Mouse (Mus musculus) liver, embryonic 11.5 days (tissue): ENCODE results near the gene Traf2. TPM values are rescaled to one million over a fixed set of nuclear protein-coding genes. Genes with fewer than 3 reads are reported as not detected.

Experiments used
- ATAC-seq: fragments of 200-750 bp; cut with Nextera tagmentation; replicated peaks from 2 replicates; pipeline ENCODE4 v1.8.0; 2017; ENCODE audit warnings: moderate number of reproducible peaks, mild to moderate bottlenecking, moderate TSS enrichment, moderate library complexity; ENCODE audit not compliant: low FRiP score
- DNase-seq: peaks from one replicate; pipeline ENCODE4 v3.0.0-alpha.2; 2017; ENCODE audit warnings: low spot score
- H3K27ac ChIP-seq: fragments of 300-500 bp; sonication (generic); 2 replicates; pipeline ENCODE4 v1.5.1; 2014; ENCODE audit warnings: mild to moderate bottlenecking, low read depth, low read length, control low read depth
- H3K27me3 ChIP-seq: fragments of 300-500 bp; sonication (generic); replicated peaks from 2 replicates; pipeline ENCODE4 v1.6.1; 2014; ENCODE audit warnings: low read length, mixed read lengths; ENCODE audit not compliant: control insufficient read depth, insufficient read depth
- H3K36me3 ChIP-seq: fragments of 300-500 bp; sonication (generic); 2 replicates; pipeline ENCODE4 v1.6.1; 2014; ENCODE audit warnings: mild to moderate bottlenecking, low read length, moderate library complexity, mixed read lengths; ENCODE audit not compliant: control insufficient read depth, insufficient read depth
- H3K4me1 ChIP-seq: fragments of 300-500 bp; sonication (generic); replicated peaks from 2 replicates; pipeline ENCODE4 v1.6.1; 2014; ENCODE audit warnings: low read length, mixed read lengths; ENCODE audit not compliant: control insufficient read depth, insufficient read depth
- H3K4me2 ChIP-seq: fragments of 300-500 bp; sonication (generic); 2 replicates; pipeline ENCODE4 v1.6.1; 2014; ENCODE audit warnings: mild to moderate bottlenecking, control low read depth, moderate library complexity
- H3K4me3 ChIP-seq: fragments of 300-500 bp; sonication (generic); 2 replicates; pipeline ENCODE4 v1.5.1; 2014; ENCODE audit warnings: low read depth, low read length, control low read depth
- H3K9ac ChIP-seq: fragments of 300-500 bp; sonication (generic); 2 replicates; pipeline ENCODE4 v1.6.1; 2014; ENCODE audit warnings: low read depth, low read length, control low read depth
- H3K9me3 ChIP-seq: fragments of 300-500 bp; sonication (generic); 2 replicates; pipeline ENCODE4 v1.6.1; 2016; ENCODE audit warnings: low read length, inconsistent platforms, mixed read lengths; ENCODE audit not compliant: control insufficient read depth
- WGBS: fragments of 180-500 bp; shearing (Covaris S2); extraction: QIAGEN DNeasy Blood & Tissue Kit; methylation state at CpG from one replicate; pipeline ENCODE4 v1.1.7; 2014; 5-methylcytosine and 5-hydroxymethylcytosine counted together
- polyA plus RNA-seq: library from polyadenylated mRNA; unstranded; fragments of >200 nt; fragmentation: Nextera tagmentation; extraction: Ambion mirVana; gene quantifications from 2 replicates; pipeline ENCODE4 v1.2.1, GENCODE M21; 2014

Traf2 gene
- polyA plus RNA-seq, 1 experiment from 2014 or later = 28.0 TPM

GRCm38 (mm10) chr2:25479551-25480311 is 67.0 kb downstream of the Traf2 start:
- Histone ChIP-seq H3K36me3 (no peaks in the 10 kb centered on the region), H3K4me1 (no peaks in the 10 kb centered on the region), H3K27me3 (no peaks in the 10 kb centered on the region; the same call in 1 of the 2 replicates), H3K9me3 (no peaks in the 10 kb centered on the region), H3K4me3 (no peak overlapping the region), H3K9ac (no peak overlapping the region), H3K4me2 (no peak overlapping the region), H3K27ac (no peak overlapping the region)
- 61% methylated on average over 10 of the region's 10 CpGs for WGBS
- ATAC-seq (no peak), DNase-seq (no peak)

DNA sequence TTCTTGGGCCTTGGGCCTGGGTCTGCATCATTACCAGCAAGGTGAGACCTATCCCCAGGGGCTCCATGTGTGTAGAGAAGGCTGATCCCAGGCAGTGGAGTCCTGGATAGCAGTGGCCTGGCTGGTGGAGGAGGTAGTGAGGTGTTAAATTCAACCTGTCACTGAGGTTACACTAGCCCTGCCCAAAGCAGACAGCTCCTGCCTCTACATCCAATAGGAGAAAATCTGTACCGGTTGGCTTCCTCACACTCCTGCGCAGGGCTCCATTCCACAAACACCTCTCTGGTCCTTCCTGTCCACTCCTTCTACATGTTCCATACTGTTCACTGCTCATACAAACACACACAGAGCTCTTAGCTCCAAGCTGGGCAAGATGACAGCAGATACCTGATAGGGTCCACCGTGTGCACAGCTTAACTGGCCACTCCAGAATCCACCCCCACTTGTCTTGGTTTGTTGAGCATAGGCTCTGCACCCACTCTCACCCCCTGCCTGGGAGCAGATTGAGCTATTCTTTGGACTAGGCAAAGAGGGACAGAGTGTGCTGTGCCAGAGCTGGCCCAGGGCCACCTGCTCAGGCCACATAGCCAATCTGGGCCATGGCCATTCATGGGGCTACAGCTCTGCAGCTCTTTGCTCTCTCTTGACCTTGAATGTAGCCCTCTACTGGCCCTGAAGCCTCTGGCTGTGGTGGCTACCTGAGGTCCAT is 68.6 kb downstream of the Traf2 start:
- no peak for ATAC-seq
- H3K4me3 ChIP-seq = no peak overlapping the region
- H3K9ac ChIP-seq = no peak overlapping the region
- H3K4me1 ChIP-seq = no peaks in the 10 kb centered on the region
- H3K36me3 ChIP-seq = no peaks in the 10 kb centered on the region
- no peak for DNase-seq
- 85% methylated on average over 3 of the region's 3 CpGs for WGBS
- H3K27me3 ChIP-seq = no peaks in the 10 kb centered on the region; the same call in 1 of the 2 replicates
- H3K4me2 ChIP-seq = no peak overlapping the region
- H3K27ac ChIP-seq = no peak overlapping the region
- H3K9me3 ChIP-seq = no peaks in the 10 kb centered on the region

GRCm38 (mm10) chr2:25477541-25477940 is 69.2 kb downstream of the Traf2 start:
- H3K9me3 ChIP-seq = no peaks in the 10 kb centered on the region
- H3K9ac ChIP-seq = no peak overlapping the region
- ATAC-seq (no peak), DNase-seq (no peak)
- no peaks in the 10 kb centered on the region for H3K36me3 ChIP-seq
- H3K4me1 ChIP-seq = no peaks in the 10 kb centered on the region
- 82% methylated on average over 8 of the region's 8 CpGs for WGBS
- no peak overlapping the region for H3K4me2 ChIP-seq
- H3K4me3 ChIP-seq = no peak overlapping the region
- H3K27ac ChIP-seq = no peak overlapping the region
- H3K27me3 ChIP-seq = no peaks in the 10 kb centered on the region; the same call in 1 of the 2 replicates

DNA sequence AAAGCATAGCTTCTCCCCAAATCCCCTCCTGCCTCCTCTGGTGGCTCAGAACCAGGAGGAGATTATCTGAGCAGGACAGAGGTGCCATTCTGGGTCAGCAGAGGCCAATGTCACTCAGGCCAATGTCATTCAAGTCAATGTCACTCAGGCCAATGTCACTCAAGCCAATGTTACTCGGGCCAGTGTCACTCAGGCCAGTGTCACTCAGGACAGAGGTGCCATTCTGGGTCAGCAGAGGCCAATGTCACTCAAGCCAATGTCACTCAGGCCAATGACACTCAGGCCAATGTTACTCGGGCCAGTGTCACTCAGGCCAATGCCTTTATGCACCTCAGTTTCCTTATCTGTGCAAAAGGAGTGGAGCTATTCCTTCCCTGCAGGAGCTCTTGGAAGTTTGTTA is 74.2 kb downstream of the Traf2 start:
- H3K27me3 ChIP-seq = no peaks in the 10 kb centered on the region; the same call in 1 of the 2 replicates
- H3K4me2 ChIP-seq = no peak overlapping the region
- no peak overlapping the region for H3K9ac ChIP-seq
- no peaks in the 10 kb centered on the region for H3K4me1 ChIP-seq
- no peaks in the 10 kb centered on the region for H3K36me3 ChIP-seq
- 72% methylated on average over 2 of the region's 2 CpGs for WGBS
- DNase-seq (no peak), ATAC-seq (no peak)
- H3K9me3 ChIP-seq = no peaks in the 10 kb centered on the region
- H3K4me3 ChIP-seq = no peak overlapping the region
- H3K27ac ChIP-seq = no peak overlapping the region

- no peak within 1 kb of the TSS for H3K27ac ChIP-seq
- DNase-seq (no peak), ATAC-seq (no peak)
- peaks cover 4% of the 10 kb centered on the region; the same call in 1 of the 2 replicates for H3K4me1 ChIP-seq
- WGBS = 49% methylated on average over 6 of the region's 6 CpGs
- no peaks in the 10 kb centered on the region; the same call in 1 of the 2 replicates for H3K27me3 ChIP-seq
- H3K4me2 ChIP-seq = no peak within 1 kb of the TSS
- no peak within 1 kb of the TSS for H3K4me3 ChIP-seq
- H3K9me3 ChIP-seq = no peaks in the 10 kb centered on the region
- no peak within 1 kb of the TSS for H3K9ac ChIP-seq
- no peaks in the 10 kb centered on the region for H3K36me3 ChIP-seq
These were observed 76.8 kb downstream of the Traf2 start, which contains the start of gene Ptgds for GRCm38 (mm10) chr2:25469969-25470368. Ptgds (minus strand) TSS chr2:25470046.

DNA sequence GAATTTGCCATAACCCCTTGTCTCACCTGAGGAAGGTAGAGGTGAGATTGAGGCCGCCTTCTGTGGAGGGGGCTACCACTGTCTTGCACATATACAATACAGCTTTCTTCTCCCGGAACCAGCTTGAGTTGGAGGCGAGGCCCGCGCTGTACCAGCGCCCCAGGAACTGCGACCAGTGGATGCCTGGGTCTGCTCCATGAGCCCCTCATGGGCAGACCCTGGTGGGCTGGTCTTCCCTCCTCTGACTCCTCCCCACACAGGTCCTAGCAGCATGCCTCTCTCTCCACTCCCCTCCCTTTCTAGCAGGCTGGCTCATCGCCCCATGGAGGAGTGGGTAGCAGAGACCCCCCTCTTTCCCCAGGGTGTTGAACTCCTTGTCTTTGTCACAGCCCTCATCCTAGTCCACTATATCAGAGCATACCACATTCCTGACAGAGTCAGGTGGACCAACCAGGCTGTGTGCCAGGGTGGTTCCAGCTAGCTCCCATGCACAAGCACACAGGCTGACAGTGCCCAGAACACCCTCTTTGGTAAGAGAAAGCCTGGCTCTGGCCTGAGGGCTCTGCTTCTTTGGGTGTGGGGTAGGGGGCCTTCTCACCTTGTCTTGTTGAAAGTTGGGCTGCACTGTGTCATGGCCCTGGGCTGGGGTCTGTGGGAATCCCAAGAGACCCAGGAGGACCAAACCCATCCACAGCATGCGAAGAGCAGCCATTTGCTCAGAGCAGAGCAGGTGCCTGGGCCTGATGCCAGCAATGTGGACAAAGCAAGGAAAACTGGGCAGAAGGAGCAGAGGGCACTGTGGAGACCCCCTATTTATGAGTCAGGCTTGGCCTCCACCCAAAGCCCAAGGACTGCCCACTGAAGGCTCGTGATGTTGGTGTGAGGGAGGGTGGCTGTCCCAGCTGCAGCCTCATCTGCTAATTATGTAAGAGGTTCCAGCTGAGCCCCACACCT is 77.5 kb downstream of the Traf2 start:
- Histone ChIP-seq H3K9ac (no peak overlapping the region), H3K4me3 (no peak overlapping the region), H3K4me2 (no peak overlapping the region), H3K4me1 (peaks cover 4% of the 10 kb centered on the region; the same call in 1 of the 2 replicates), H3K9me3 (no peaks in the 10 kb centered on the region), H3K27me3 (no peaks in the 10 kb centered on the region; the same call in 1 of the 2 replicates), H3K27ac (no peak overlapping the region), H3K36me3 (no peaks in the 10 kb centered on the region)
- ATAC-seq (no peak), DNase-seq (no peak)
- WGBS = 78% methylated on average over 10 of the region's 10 CpGs

Other genes starting within 250 kb of the Traf2 start
- 1.0 and 1.6 TPM in 2 replicates for gene Grin1, start 227.8 kb downstream of the Traf2 start, polyA plus RNA-seq
- gene Man1b1, start 214.6 kb downstream of the Traf2 start, polyA plus RNA-seq = 48.3 and 62.9 TPM in 2 replicates
- 17.4 and 18.3 TPM in 2 replicates for gene Dpp7, start 190.6 kb downstream of the Traf2 start, polyA plus RNA-seq
- 15.6 and 17.8 TPM in 2 replicates for gene Uap1l1, start 181.3 kb downstream of the Traf2 start, polyA plus RNA-seq
- gene Sapcd2, start 174.6 kb downstream of the Traf2 start, polyA plus RNA-seq = 45.3 and 51.0 TPM in 2 replicates
- gene Entpd2, start 151.1 kb downstream of the Traf2 start, polyA plus RNA-seq = 0.25 and 0.45 TPM in 2 replicates
- gene Npdc1, start 147.6 kb downstream of the Traf2 start, polyA plus RNA-seq = 7.0 and 8.1 TPM in 2 replicates
- gene Fut7, start 123.7 kb downstream of the Traf2 start, polyA plus RNA-seq = 0.09 TPM in 1 of 2 replicates, not detected in the other
- gene Abca2, start 118.2 kb downstream of the Traf2 start, polyA plus RNA-seq = 3.9 and 4.5 TPM in 2 replicates
- 0.21 TPM in 1 of 2 replicates, not detected in the other for gene Clic3, start 90.1 kb downstream of the Traf2 start, polyA plus RNA-seq
- gene Paxx, start 85.8 kb downstream of the Traf2 start, polyA plus RNA-seq = 9.2 and 14.3 TPM in 2 replicates
- gene Ptgds, start 76.9 kb downstream of the Traf2 start, polyA plus RNA-seq = not detected in 2 replicates
- not detected in 2 replicates for gene Lcn12, start 53.0 kb downstream of the Traf2 start, polyA plus RNA-seq
- 63.3 and 63.6 TPM in 2 replicates for gene Fbxw5, start 46.2 kb downstream of the Traf2 start, polyA plus RNA-seq
- 14.9 and 16.8 TPM in 2 replicates for gene C8g, start 45.2 kb downstream of the Traf2 start, polyA plus RNA-seq
- gene Edf1, start 10.9 kb upstream of the Traf2 start, polyA plus RNA-seq = 367 and 380 TPM in 2 replicates
- gene Mamdc4, start 27.9 kb upstream of the Traf2 start, polyA plus RNA-seq = 1.3 and 1.8 TPM in 2 replicates
- 112 and 116 TPM in 2 replicates for gene Phpt1, start 28.3 kb upstream of the Traf2 start, polyA plus RNA-seq
- gene Ajm1, start 34.8 kb upstream of the Traf2 start, polyA plus RNA-seq = 0.21 TPM in 1 of 2 replicates, not detected in the other
- 59.3 and 67.7 TPM in 2 replicates for gene Rabl6, start 61.6 kb upstream of the Traf2 start, polyA plus RNA-seq
- gene Ccdc183, start 70.7 kb upstream of the Traf2 start, polyA plus RNA-seq = 0.08 and 0.12 TPM in 2 replicates
- 12.1 and 13.4 TPM in 2 replicates for gene Tmem141, start 75.1 kb upstream of the Traf2 start, polyA plus RNA-seq
- gene Fcna, start 81.1 kb upstream of the Traf2 start, polyA plus RNA-seq = 31.1 and 33.4 TPM in 2 replicates
- not detected in 2 replicates for gene Lcn8, start 106.2 kb upstream of the Traf2 start, polyA plus RNA-seq
- not detected in 2 replicates for gene Lcn5, start 111.0 kb upstream of the Traf2 start, polyA plus RNA-seq
- gene Lcn6, start 129.8 kb upstream of the Traf2 start, polyA plus RNA-seq = not detected in 2 replicates
- gene Lcn10, start 135.8 kb upstream of the Traf2 start, polyA plus RNA-seq = not detected in 2 replicates
- not detected in 2 replicates for gene Obp2a, start 153.1 kb upstream of the Traf2 start, polyA plus RNA-seq
- 35.6 and 37.8 TPM in 2 replicates for gene Bmyc, start 159.8 kb upstream of the Traf2 start, polyA plus RNA-seq
- not detected in 2 replicates for gene Obp2b, start 190.1 kb upstream of the Traf2 start, polyA plus RNA-seq
- not detected in 2 replicates for gene Lcn3, start 218.6 kb upstream of the Traf2 start, polyA plus RNA-seq
- not detected in 2 replicates for gene Lcn11, start 230.1 kb upstream of the Traf2 start, polyA plus RNA-seq
- not detected in 2 replicates for gene Gm13539, start 235.3 kb upstream of the Traf2 start, polyA plus RNA-seq